Mouse (Mus musculus): ENCODE results near the gene Dhrs9. TPM values are rescaled to one million over a fixed set of nuclear protein-coding genes. Genes with fewer than 3 reads are reported as not detected.

The Dhrs9 gene
- polyA plus RNA-seq, 1 experiment from 2014 or later: not detected

GRCm38 (mm10) chr2:69395597-69396248 is 15.5 kb downstream of the Dhrs9 start:
- WGBS: 79% methylated on average over 9 of the region's 9 CpGs
- DNase-seq (ENCODE audit: low spot score): no peak

GRCm38 (mm10) chr2:69396760-69397435 is 16.7 kb downstream of the Dhrs9 start:
- no peaks in the 10 kb centered on the region for H3K27me3 ChIP-seq (ENCODE audit: low read depth, poor library complexity, severe bottlenecking)
- WGBS: 89% methylated on average over 12 of the region's 12 CpGs
- no peaks in the 10 kb centered on the region for H3K36me3 ChIP-seq
- no peaks in the 10 kb centered on the region for H3K4me1 ChIP-seq
- H3K27ac ChIP-seq (replicated peaks): no peak overlapping the region
- H3K9me3 ChIP-seq (replicated peaks): no peaks in the 10 kb centered on the region
- no peak for DNase-seq (ENCODE audit: low spot score)
- no peak overlapping the region for H3K4me3 ChIP-seq

More at GRCm38 (mm10) chr2:69395597-69396248, 15.5 kb downstream of the Dhrs9 start:
- Histone ChIP-seq H3K9me3 (replicated peaks) (no peaks in the 10 kb centered on the region), H3K27me3 (ENCODE audit: low read depth, poor library complexity, severe bottlenecking) (no peaks in the 10 kb centered on the region), H3K4me1 (no peaks in the 10 kb centered on the region), H3K27ac (replicated peaks) (no peak overlapping the region), H3K4me3 (no peak overlapping the region), H3K36me3 (no peaks in the 10 kb centered on the region)

- H3K27ac ChIP-seq (replicated peaks): no peak overlapping the region
- H3K36me3 ChIP-seq: no peaks in the 10 kb centered on the region
- no peaks in the 10 kb centered on the region for H3K9me3 ChIP-seq (replicated peaks)
- DNase-seq (ENCODE audit: low spot score): no peak
- no peaks in the 10 kb centered on the region for H3K4me1 ChIP-seq
- H3K27me3 ChIP-seq (ENCODE audit: low read depth, poor library complexity, severe bottlenecking): no peaks in the 10 kb centered on the region
- no peak overlapping the region for H3K4me3 ChIP-seq
- WGBS: 90% methylated on average over 7 of the region's 7 CpGs
Measured at GRCm38 (mm10) chr2:69400866-69401604, 20.8 kb downstream of the Dhrs9 start.

GRCm38 (mm10) chr2:69401891-69402290 is 21.6 kb downstream of the Dhrs9 start:
- 89% methylated on average over 6 of the region's 6 CpGs for WGBS

GRCm38 (mm10) chr2:69402309-69402708 is 22.1 kb downstream of the Dhrs9 start:
- Histone ChIP-seq H3K4me1 (no peaks in the 10 kb centered on the region), H3K36me3 (no peaks in the 10 kb centered on the region), H3K27me3 (ENCODE audit: low read depth, poor library complexity, severe bottlenecking) (no peaks in the 10 kb centered on the region), H3K27ac (replicated peaks) (no peak overlapping the region), H3K4me3 (no peak overlapping the region), H3K9me3 (replicated peaks) (no peaks in the 10 kb centered on the region)
- WGBS: 82% methylated on average over 7 of the region's 7 CpGs
- DNase-seq (ENCODE audit: low spot score): no peak

More at GRCm38 (mm10) chr2:69401891-69402290, 21.6 kb downstream of the Dhrs9 start:
- no peaks in the 10 kb centered on the region for H3K27me3 ChIP-seq (ENCODE audit: low read depth, poor library complexity, severe bottlenecking)
- H3K36me3 ChIP-seq: no peaks in the 10 kb centered on the region
- DNase-seq (ENCODE audit: low spot score): no peak
- H3K4me3 ChIP-seq: no peak overlapping the region
- no peaks in the 10 kb centered on the region for H3K4me1 ChIP-seq
- no peak overlapping the region for H3K27ac ChIP-seq (replicated peaks)
- no peaks in the 10 kb centered on the region for H3K9me3 ChIP-seq (replicated peaks)

GRCm38 (mm10) chr2:69405692-69406091 is 25.4 kb downstream of the Dhrs9 start:
- Histone ChIP-seq H3K27me3 (ENCODE audit: low read depth, poor library complexity, severe bottlenecking) (no peaks in the 10 kb centered on the region), H3K4me3 (no peak overlapping the region), H3K27ac (replicated peaks) (no peak overlapping the region), H3K36me3 (no peaks in the 10 kb centered on the region), H3K9me3 (replicated peaks) (no peaks in the 10 kb centered on the region), H3K4me1 (no peaks in the 10 kb centered on the region)
- WGBS: 94% methylated on average over 5 of the region's 5 CpGs
- DNase-seq (ENCODE audit: low spot score): no peak

- no peak overlapping the region for H3K27ac ChIP-seq (replicated peaks)
- 93% methylated on average over 10 of the region's 10 CpGs for WGBS
- no peak overlapping the region for H3K4me3 ChIP-seq
- H3K9me3 ChIP-seq (replicated peaks): no peaks in the 10 kb centered on the region
- peaks cover 49% of the 10 kb centered on the region for H3K27me3 ChIP-seq (ENCODE audit: low read depth, poor library complexity, severe bottlenecking)
- no peaks in the 10 kb centered on the region for H3K36me3 ChIP-seq
- peaks cover 28% of the 10 kb centered on the region for H3K4me1 ChIP-seq
- DNase-seq (ENCODE audit: low spot score): no peak
Measured at GRCm38 (mm10) chr2:69414539-69414938, 34.3 kb downstream of the Dhrs9 start.

GRCm38 (mm10) chr2:69415070-69415469 is 34.8 kb downstream of the Dhrs9 start:
- Histone ChIP-seq H3K27ac (replicated peaks) (no peak overlapping the region), H3K27me3 (ENCODE audit: low read depth, poor library complexity, severe bottlenecking) (peaks cover 54% of the 10 kb centered on the region), H3K4me1 (peaks cover 32% of the 10 kb centered on the region), H3K4me3 (no peak overlapping the region), H3K9me3 (replicated peaks) (no peaks in the 10 kb centered on the region), H3K36me3 (no peaks in the 10 kb centered on the region)
- DNase-seq (ENCODE audit: low spot score): no peak
- WGBS: 86% methylated on average over 6 of the region's 6 CpGs

GRCm38 (mm10) chr2:69418294-69418881 is 38.1 kb downstream of the Dhrs9 start:
- Histone ChIP-seq H3K27me3 (ENCODE audit: low read depth, poor library complexity, severe bottlenecking) (peaks cover 88% of the 10 kb centered on the region), H3K36me3 (no peaks in the 10 kb centered on the region), H3K4me3 (peak overlapping the region; percentile 32), H3K4me1 (peaks cover 32% of the 10 kb centered on the region), H3K27ac (replicated peaks) (peak overlapping the region; percentile 72), H3K9me3 (replicated peaks) (no peaks in the 10 kb centered on the region)
- peak; percentile 80 for DNase-seq (ENCODE audit: low spot score)
- 2% methylated on average over 11 of the region's 11 CpGs for WGBS

- 73% methylated on average over 5 of the region's 5 CpGs for WGBS
- DNase-seq (ENCODE audit: low spot score): no peak
- Histone ChIP-seq H3K27me3 (ENCODE audit: low read depth, poor library complexity, severe bottlenecking) (peaks cover 36% of the 10 kb centered on the region), H3K4me3 (no peak overlapping the region), H3K9me3 (replicated peaks) (no peaks in the 10 kb centered on the region), H3K4me1 (0 out of 2 replicates have a peak, but pooled peaks cover 2% of the 10 kb centered on the region), H3K36me3 (peaks cover 29% of the 10 kb centered on the region), H3K27ac (replicated peaks) (no peak overlapping the region)
Measured at GRCm38 (mm10) chr2:69424829-69425228, 44.6 kb downstream of the Dhrs9 start.

- H3K36me3 ChIP-seq: peaks cover 41% of the 10 kb centered on the region
- no peak for DNase-seq (ENCODE audit: low spot score)
- WGBS: 88% methylated on average over 1 of the region's 1 CpGs
- H3K9me3 ChIP-seq (replicated peaks): no peaks in the 10 kb centered on the region
- no peaks in the 10 kb centered on the region for H3K4me1 ChIP-seq
- H3K27ac ChIP-seq (replicated peaks): no peak overlapping the region
- H3K4me3 ChIP-seq: no peak overlapping the region
- peaks cover 23% of the 10 kb centered on the region for H3K27me3 ChIP-seq (ENCODE audit: low read depth, poor library complexity, severe bottlenecking)
Measured at GRCm38 (mm10) chr2:69426081-69426480, 45.8 kb downstream of the Dhrs9 start.

GRCm38 (mm10) chr2:69427141-69427540 is 46.9 kb downstream of the Dhrs9 start:
- peaks cover 52% of the 10 kb centered on the region for H3K36me3 ChIP-seq
- no peak overlapping the region for H3K27ac ChIP-seq (replicated peaks)
- 91% methylated on average over 10 of the region's 10 CpGs for WGBS
- H3K4me1 ChIP-seq: no peaks in the 10 kb centered on the region
- no peak overlapping the region for H3K4me3 ChIP-seq
- H3K9me3 ChIP-seq (replicated peaks): no peaks in the 10 kb centered on the region
- H3K27me3 ChIP-seq (ENCODE audit: low read depth, poor library complexity, severe bottlenecking): peaks cover 12% of the 10 kb centered on the region; the same call in 1 of the 2 replicates
- no peak for DNase-seq (ENCODE audit: low spot score)

Measured in midbrain, embryonic 10.5 days (tissue).